In the genomic region with DNA sequence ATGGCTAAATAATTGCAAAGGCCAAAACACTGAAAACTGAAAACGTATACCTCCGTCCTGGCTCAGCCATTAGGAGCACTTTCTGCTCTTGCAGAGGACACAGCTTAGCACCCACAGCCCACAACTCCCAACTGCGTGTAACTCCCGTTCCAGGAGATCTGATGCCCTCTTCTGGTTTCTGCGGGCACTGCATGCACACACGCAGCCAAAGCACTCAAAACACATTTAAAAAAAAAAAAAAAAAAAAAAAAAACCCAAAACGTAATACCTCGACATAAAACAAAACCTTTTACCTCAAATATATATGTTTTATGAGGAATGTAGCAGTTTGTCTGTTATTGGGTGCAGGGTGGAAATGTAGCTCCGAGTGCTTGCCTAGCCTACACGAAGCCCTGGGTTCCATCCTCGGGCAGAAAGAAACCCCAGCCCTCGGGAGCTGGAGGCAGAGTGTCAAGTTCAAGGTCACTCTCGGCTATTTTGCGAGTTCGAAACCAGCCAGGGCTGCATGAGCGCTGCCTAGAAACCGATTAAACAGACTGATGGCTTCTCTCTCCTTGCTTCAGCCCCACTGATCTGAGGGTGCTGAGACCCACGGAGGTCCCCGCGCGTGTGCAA, we compare ENCODE assay signal across 8 mouse cellular contexts. TPM values are rescaled to one million over a fixed set of nuclear protein-coding genes. Genes with fewer than 3 reads are reported as not detected.
DNase-seq lines count a peak whose midpoint lies in the region; ATAC-seq lines count a peak whose summit lies in the region.

No protein-coding gene starts in this region.

- peaks cover 13% of the 10 kb centered on the region for H3K4me1 ChIP-seq in intestine, embryonic 14.5 days (replicated peaks; ENCODE audit: control insufficient read depth, insufficient read depth, low read length)

- peak; percentile 85 for DNase-seq in adipocyte (ENCODE audit: low spot score)
- DNase-seq in embryo, embryonic 10 days (ENCODE audit: low spot score): peak; percentile 91
- DNase-seq in gastrocnemius, postnatal 14 days: peak; percentile 82
- DNase-seq in intestine, embryonic 14.5 days (ENCODE audit: low spot score): peak; percentile 97
- DNase-seq in left cerebral cortex, postnatal 14 days (ENCODE audit: low spot score in 2 of 2): peak; percentile 93
- DNase-seq in mesoderm, embryonic 11.5 days (ENCODE audit: low read depth, low spot score): peak; percentile 92
- peak; percentile 75 to 79 for DNase-seq in right cerebral cortex, postnatal 36 days (ENCODE audit: low spot score in 2 of 2)
- DNase-seq in yolk sac, embryonic 10.5 days (ENCODE audit: low spot score): peak; percentile 80

- H3K27ac ChIP-seq in intestine, embryonic 14.5 days (ENCODE audit: low read depth): peak overlapping the region; percentile 91

- 4% methylated on average over 21 of the region's 21 CpGs for whole genome bisulfite sequencing in intestine, embryonic 14.5 days

- H3K9me3 ChIP-seq in intestine, embryonic 14.5 days (ENCODE audit: control insufficient read depth, low read length): no peaks in the 10 kb centered on the region

- peak overlapping the region; percentile 85 for H3K9ac ChIP-seq in intestine, embryonic 14.5 days (ENCODE audit: low read length)

- H3K4me3 ChIP-seq in intestine, embryonic 14.5 days (ENCODE audit: low read depth, low read length): peak overlapping the region; percentile 66

- intact Hi-C loops in gastrocnemius, postnatal 14 days (cut with DNase I; ENCODE audit: low total_unique reads): no loop called here
- intact Hi-C loops in left cerebral cortex, postnatal 14 days (cut with DNase I): loop anchor here (5.0 kb wide), 2 partner anchors 515 to 605 kb away; partner anchors contain the start of genes Ctbp2 and Fgfr2

- H3K36me3 ChIP-seq in intestine, embryonic 14.5 days (ENCODE audit: control insufficient read depth, insufficient read depth, low read length): peaks cover 26% of the 10 kb centered on the region

- ATAC-seq in intestine, embryonic 14.5 days (replicated peaks; ENCODE audit: low FRiP score, low TSS enrichment, low read depth): peak; percentile 30

- H3K27me3 ChIP-seq in intestine, embryonic 14.5 days (replicated peaks; ENCODE audit: control insufficient read depth, insufficient read depth, low read length): no peaks in the 10 kb centered on the region

- H3K4me2 ChIP-seq in intestine, embryonic 14.5 days (ENCODE audit: low read length): peak overlapping the region; percentile 75

RNA-seq across cellular contexts. Expression of gene Edrf1, which starts 0.5 kb away (rescaled TPM):
- total RNA-seq in gastrocnemius, postnatal 14 days (2021): 1 to 10 TPM; 7.0 to 8.0 TPM
- 17.9 and 24.9 TPM in 2 replicates for polyA plus RNA-seq in intestine, embryonic 14.5 days (2014; fragmentation: Nextera tagmentation; extraction: Ambion mirVana)
- 10 to 100 TPM; 21.7 to 26.5 TPM for total RNA-seq in left cerebral cortex, postnatal 14 days (2021)

RNA-seq across cellular contexts. Expression of gene Tex36, which starts 34.9 kb away (rescaled TPM):
- total RNA-seq in gastrocnemius, postnatal 14 days (2021): not detected
- not detected in 2 replicates for polyA plus RNA-seq in intestine, embryonic 14.5 days (2014; fragmentation: Nextera tagmentation; extraction: Ambion mirVana)
- not detected for total RNA-seq in left cerebral cortex, postnatal 14 days (2021)

RNA-seq across cellular contexts. Expression of gene Mmp21, which starts 43.0 kb away (rescaled TPM):
- total RNA-seq in gastrocnemius, postnatal 14 days (2021): not detected
- not detected in 2 replicates for polyA plus RNA-seq in intestine, embryonic 14.5 days (2014; fragmentation: Nextera tagmentation; extraction: Ambion mirVana)
- not detected for total RNA-seq in left cerebral cortex, postnatal 14 days (2021)

Comparison
In these comparisons a context has a peak if more than half of its experiments do, and no peak if none do; other contexts are left out.
1. Peak in every context shown above with its lines: DNase-seq, ATAC-seq, H3K4me3 ChIP-seq and H3K27ac ChIP-seq.